Mouse (Mus musculus) adrenal gland, postnatal 36 days (tissue): ENCODE data around the gene Scn3a. TPM values are rescaled to one million over a fixed set of nuclear protein-coding genes. Genes with fewer than 3 reads are reported as not detected.

Source experiments
- DNase-seq, 2 experiments: peaks; one replicate each; pipeline ENCODE4 v3.0.0; 2021; ENCODE audit warnings: mixed read lengths in 1 of 2
- long read RNA-seq, 2 experiments: library from polyadenylated mRNA; stranded (forward); transcript quantifications; one replicate each; pipeline ENCODE4 v2.0.0; 2021; ENCODE audit warnings: borderline sequencing depth in 2 of 2
- total RNA-seq, 2 experiments: library from RNA; stranded (reverse); gene quantifications; 2 replicates each; pipeline ENCODE4 v1.2.3; 2021

The Scn3a gene
- 1 to 10 TPM; 2.8 to 3.2 TPM for total RNA-seq
- long read RNA-seq, experiment 1, partial matches to known transcripts: 3 of 3 reads
- long read RNA-seq, experiment 1, other reads (novel, unspliced or antisense): 0 of 3 reads
- long read RNA-seq, experiment 2: 0 reads

GRCm38 (mm10) chr2:65566793-65567787 is at the start of gene Scn3a:
Scn3a (minus strand) TSS chr2:65567627.
- peak; percentile 37 to 45 for DNase-seq

- DNase-seq: no peak
Observed at GRCm38 (mm10) chr2:65611887-65612286, 44.5 kb upstream of the Scn3a start.

- DNase-seq: no peak
Observed at GRCm38 (mm10) chr2:65607813-65608212, 40.4 kb upstream of the Scn3a start.

- no peak for DNase-seq
Observed at GRCm38 (mm10) chr2:65587679-65588078, 20.3 kb upstream of the Scn3a start.

GRCm38 (mm10) chr2:65567925-65568324 is 498 bp upstream of the Scn3a start:
- no peak for DNase-seq

GRCm38 (mm10) chr2:65563898-65564297 is 3.5 kb downstream of the Scn3a start:
- no peak for DNase-seq

- DNase-seq: no peak
Observed at GRCm38 (mm10) chr2:65557719-65558118, 9.7 kb downstream of the Scn3a start.

GRCm38 (mm10) chr2:65554662-65555061 is 12.8 kb downstream of the Scn3a start:
- no peak for DNase-seq

GRCm38 (mm10) chr2:65553473-65553872 is 14.0 kb downstream of the Scn3a start:
- no peak for DNase-seq

GRCm38 (mm10) chr2:65552727-65553126 is 14.7 kb downstream of the Scn3a start:
- DNase-seq: no peak

GRCm38 (mm10) chr2:65552222-65552621 is 15.2 kb downstream of the Scn3a start:
- DNase-seq: peak; percentile 63 to 70

- peak; percentile 10 to 16 for DNase-seq
Observed at GRCm38 (mm10) chr2:65551736-65552135, 15.7 kb downstream of the Scn3a start.

- no peak for DNase-seq
Observed at GRCm38 (mm10) chr2:65550564-65550963, 16.9 kb downstream of the Scn3a start.

- no peak for DNase-seq
Observed at GRCm38 (mm10) chr2:65548665-65549064, 18.8 kb downstream of the Scn3a start.

GRCm38 (mm10) chr2:65547341-65547740 is 20.1 kb downstream of the Scn3a start:
- DNase-seq: peak; percentile 14 to 19

GRCm38 (mm10) chr2:65542906-65543592 is 24.4 kb downstream of the Scn3a start:
- DNase-seq: no peak

- DNase-seq: no peak
Observed at GRCm38 (mm10) chr2:65541781-65542180, 25.6 kb downstream of the Scn3a start.

- no peak for DNase-seq
Observed at GRCm38 (mm10) chr2:65538436-65538835, 29.0 kb downstream of the Scn3a start.

- no peak for DNase-seq
Observed at GRCm38 (mm10) chr2:65532127-65532854, 35.1 kb downstream of the Scn3a start.

- DNase-seq: no peak
Observed at GRCm38 (mm10) chr2:65529148-65529547, 38.3 kb downstream of the Scn3a start.

GRCm38 (mm10) chr2:65516703-65517102 is 50.7 kb downstream of the Scn3a start:
- DNase-seq: no peak

GRCm38 (mm10) chr2:65508217-65508616 is 59.2 kb downstream of the Scn3a start:
- no peak for DNase-seq
